Mouse (Mus musculus): ENCODE measurements around the gene Atp6v1b1. TPM values are rescaled to one million over a fixed set of nuclear protein-coding genes. Genes with fewer than 3 reads are reported as not detected.
"Not testable (repeated sequence)": the region's sequence is repeated elsewhere in the genome, so short reads cannot be mapped to it uniquely, and the experiment has no call there.

Atp6v1b1 gene
- polyA plus RNA-seq, 1 experiment from 2014 or later: not detected

DNA sequence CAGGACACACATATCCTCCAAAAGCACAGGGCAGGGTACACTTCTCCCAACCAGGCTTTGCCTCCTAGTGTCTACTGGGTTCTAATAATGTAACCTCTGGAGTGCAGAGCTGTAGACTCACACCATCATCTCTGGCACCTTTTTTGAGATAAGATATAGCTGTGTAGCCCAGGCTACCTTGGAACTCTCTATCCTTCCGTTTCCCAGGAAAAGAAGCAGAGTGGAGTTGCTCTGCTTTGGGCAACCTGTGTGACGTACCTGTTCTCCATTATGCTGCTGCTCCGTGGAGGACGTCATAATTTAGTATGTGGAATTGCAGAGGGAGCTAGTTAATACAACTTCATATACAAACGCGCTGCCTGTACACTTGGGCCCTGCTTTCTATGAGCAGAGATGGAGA lies 19.6 kb downstream of the Atp6v1b1 start, which contains the start of gene Ankrd53:
TSS of gene Ankrd53 (plus strand) at position 301 of the 400 bp plus-strand sequence.
- no peak for ATAC-seq (ENCODE audit: low FRiP score, low read depth)
- peak within 1 kb of the TSS; percentile 70 for H3K4me2 ChIP-seq (replicated peaks)
- peaks cover 73% of the 10 kb centered on the region for H3K27me3 ChIP-seq
- H3K9ac ChIP-seq: peak within 1 kb of the TSS; percentile 40; the same call in 1 of the 2 replicates
- WGBS: 23% methylated on average over 6 of the region's 6 CpGs
- peak within 1 kb of the TSS; percentile 41 for H3K4me3 ChIP-seq
- H3K9me3 ChIP-seq: no peaks in the 10 kb centered on the region
- no peak within 1 kb of the TSS for H3K27ac ChIP-seq
- no peaks in the 10 kb centered on the region for H3K36me3 ChIP-seq
- peaks cover 14% of the 10 kb centered on the region for H3K4me1 ChIP-seq

DNA sequence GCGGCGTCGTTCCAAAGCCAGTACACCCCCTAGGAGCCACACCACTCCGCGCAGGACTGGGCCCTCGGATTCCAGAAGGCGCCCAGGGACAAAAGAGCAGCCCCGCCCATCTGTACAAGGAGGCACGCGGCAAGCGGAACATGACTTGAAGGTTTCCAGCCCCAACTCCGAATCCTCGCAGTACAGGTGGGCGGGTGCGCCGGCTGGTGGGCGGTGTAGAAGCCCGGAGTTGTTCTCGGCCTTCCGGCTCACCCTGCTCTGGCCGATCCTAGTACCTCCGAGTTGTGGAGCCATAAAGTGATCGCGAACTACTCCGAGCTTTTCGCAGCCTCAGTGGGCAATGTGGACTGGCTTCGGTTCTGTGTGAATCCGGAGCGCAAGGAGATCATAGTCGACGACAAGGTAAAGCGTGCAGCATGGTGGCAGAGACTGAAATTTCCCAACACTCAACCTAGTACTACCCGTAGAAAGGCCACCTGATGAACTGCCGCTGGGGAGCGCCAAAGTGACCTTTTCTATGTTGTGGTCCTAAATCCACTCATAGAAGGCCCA lies 20.2 kb downstream of the Atp6v1b1 start:
- Histone ChIP-seq H3K36me3 (peaks cover 2% of the 10 kb centered on the region; the same call in 1 of the 2 replicates), H3K27ac (no peak overlapping the region), H3K9me3 (no peaks in the 10 kb centered on the region), H3K9ac (peak overlapping the region; percentile 40; the same call in 1 of the 2 replicates), H3K27me3 (peaks cover 67% of the 10 kb centered on the region), H3K4me2 (replicated peaks) (peak overlapping the region; percentile 70), H3K4me1 (peaks cover 13% of the 10 kb centered on the region), H3K4me3 (peak overlapping the region; percentile 41)
- ATAC-seq (ENCODE audit: low FRiP score, low read depth): peak; percentile 79
- 1% methylated on average over 35 of the region's 35 CpGs for WGBS

DNA sequence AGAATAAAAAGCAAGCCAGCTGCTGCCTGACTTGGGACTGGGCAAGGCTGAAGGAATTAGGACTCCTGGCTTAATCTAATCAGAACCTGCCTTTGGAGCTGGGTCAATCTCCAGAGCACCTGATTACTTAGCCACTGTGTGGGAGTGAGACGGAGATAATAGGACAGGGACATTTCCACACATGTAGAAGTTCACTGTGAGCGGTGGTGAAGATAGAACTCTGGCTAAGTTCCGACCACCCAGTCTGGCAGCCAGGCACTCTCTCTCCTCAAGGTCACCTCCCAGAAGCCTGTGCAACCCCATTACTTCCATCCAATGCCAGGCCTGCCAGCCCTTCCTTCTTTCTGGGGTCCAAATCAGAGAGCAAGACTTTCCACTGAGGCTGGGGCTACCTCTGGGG lies 24.2 kb downstream of the Atp6v1b1 start:
- ATAC-seq (ENCODE audit: low FRiP score, low read depth): no peak
- no peak overlapping the region for H3K9ac ChIP-seq
- 87% methylated on average over 3 of the region's 3 CpGs for whole genome bisulfite sequencing
- H3K9me3 ChIP-seq: no peaks in the 10 kb centered on the region
- H3K27me3 ChIP-seq: peaks cover 33% of the 10 kb centered on the region
- H3K36me3 ChIP-seq: peaks cover 39% of the 10 kb centered on the region
- peaks cover 9% of the 10 kb centered on the region for H3K4me1 ChIP-seq
- H3K4me3 ChIP-seq: no peak overlapping the region
- H3K27ac ChIP-seq: no peak overlapping the region
- H3K4me2 ChIP-seq (replicated peaks): no peak overlapping the region

- no peak overlapping the region for H3K4me2 ChIP-seq (replicated peaks)
- H3K9me3 ChIP-seq: no peaks in the 10 kb centered on the region
- H3K4me3 ChIP-seq: no peak overlapping the region
- H3K27ac ChIP-seq: no peak overlapping the region
- no peak for ATAC-seq (ENCODE audit: low FRiP score, low read depth)
- H3K27me3 ChIP-seq: peaks cover 18% of the 10 kb centered on the region
- 82% methylated on average over 5 of the region's 5 CpGs for WGBS
- no peak overlapping the region for H3K9ac ChIP-seq
- peaks cover 54% of the 10 kb centered on the region for H3K36me3 ChIP-seq
- peaks cover 2% of the 10 kb centered on the region; the same call in 1 of the 2 replicates for H3K4me1 ChIP-seq
Measured at GRCm38 (mm10) chr6:83768485-83768884, 25.7 kb downstream of the Atp6v1b1 start.

DNA sequence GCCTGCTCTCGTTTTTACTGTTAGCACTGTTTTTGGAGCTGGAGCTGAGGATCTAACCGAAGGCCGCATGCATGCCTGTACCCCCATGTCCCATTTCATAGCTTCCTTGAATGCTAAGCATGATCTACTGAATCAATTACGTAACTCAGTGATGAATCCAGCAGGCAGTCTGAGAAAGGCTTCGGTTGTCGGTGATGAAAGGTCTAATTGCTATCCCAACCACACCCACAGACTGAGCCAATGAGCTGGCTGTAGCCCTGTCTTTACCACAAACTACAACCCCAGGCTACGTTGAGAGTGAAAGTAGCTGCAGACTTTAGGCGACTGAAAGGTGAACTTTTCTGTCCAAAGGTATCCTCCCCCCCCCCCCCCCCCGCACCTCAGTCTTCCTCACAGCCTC lies 31.3 kb downstream of the Atp6v1b1 start:
- Histone ChIP-seq H3K36me3 (peaks cover 44% of the 10 kb centered on the region), H3K27ac (no peak overlapping the region), H3K4me3 (peak overlapping the region; percentile 94), H3K4me2 (replicated peaks) (peak overlapping the region; percentile 88), H3K9ac (peak overlapping the region; percentile 97; the same call in 1 of the 2 replicates), H3K9me3 (no peaks in the 10 kb centered on the region), H3K27me3 (no peaks in the 10 kb centered on the region), H3K4me1 (peaks cover 18% of the 10 kb centered on the region)
- 56% methylated on average over 8 of the region's 9 CpGs for WGBS
- ATAC-seq (ENCODE audit: low FRiP score, low read depth): no peak

- peak overlapping the region; percentile 88 for H3K4me2 ChIP-seq (replicated peaks)
- peak overlapping the region; percentile 94 for H3K4me3 ChIP-seq
- H3K27me3 ChIP-seq: no peaks in the 10 kb centered on the region
- H3K27ac ChIP-seq: peak overlapping the region; percentile 80; the same call in 1 of the 2 replicates
- 1% methylated on average over 14 of the region's 14 CpGs for WGBS
- no peaks in the 10 kb centered on the region for H3K9me3 ChIP-seq
- peaks cover 18% of the 10 kb centered on the region for H3K4me1 ChIP-seq
- peak overlapping the region; percentile 97 for H3K9ac ChIP-seq
- peaks cover 35% of the 10 kb centered on the region for H3K36me3 ChIP-seq
- ATAC-seq (ENCODE audit: low FRiP score, low read depth): no peak
Measured at GRCm38 (mm10) chr6:83774781-83775563, 32.2 kb downstream of the Atp6v1b1 start.

DNA sequence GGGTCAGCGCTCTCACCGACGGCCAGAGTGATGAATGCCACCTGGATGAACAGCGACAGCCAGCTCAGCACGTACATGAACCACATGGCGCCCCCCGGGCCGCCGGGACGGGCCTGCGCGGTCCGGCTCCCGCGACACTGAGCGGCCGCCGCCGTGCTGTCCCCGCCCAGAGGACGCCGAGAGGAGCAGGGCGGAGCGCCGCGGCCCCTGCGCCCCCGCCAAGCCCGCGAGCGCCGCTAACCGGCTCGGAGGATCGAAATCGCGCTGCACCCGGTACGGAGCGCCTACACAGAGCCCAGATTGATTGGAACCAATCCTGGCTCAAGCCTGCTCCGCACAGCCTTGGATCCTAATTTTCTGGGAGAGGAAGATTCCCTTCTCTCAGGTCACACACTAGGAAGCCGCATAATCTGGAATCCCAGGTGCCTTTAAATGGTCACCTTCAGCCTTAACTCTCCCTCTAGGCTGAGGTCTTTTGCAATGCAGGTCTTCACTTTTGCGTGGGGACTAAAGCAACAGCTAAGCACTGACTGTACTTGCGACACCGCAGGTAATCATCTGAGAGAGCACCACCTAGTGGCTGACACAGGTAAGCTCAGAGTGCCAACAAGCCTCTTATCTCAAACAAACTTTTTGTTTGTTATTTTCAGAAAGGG lies 33.0 kb downstream of the Atp6v1b1 start, which contains the start of gene Tex261:
TSS of gene Tex261 (minus strand) at position 176 of the 656 bp plus-strand sequence.
- Histone ChIP-seq H3K4me2 (replicated peaks) (peak within 1 kb of the TSS; percentile 88), H3K9me3 (no peaks in the 10 kb centered on the region), H3K9ac (peak within 1 kb of the TSS; percentile 97), H3K36me3 (peaks cover 29% of the 10 kb centered on the region), H3K27ac (peak within 1 kb of the TSS; percentile 80; the same call in 1 of the 2 replicates), H3K27me3 (no peaks in the 10 kb centered on the region), H3K4me1 (peaks cover 18% of the 10 kb centered on the region), H3K4me3 (peak within 1 kb of the TSS; percentile 94)
- peak; percentile 96 for ATAC-seq (ENCODE audit: low FRiP score, low read depth)
- WGBS: 2% methylated on average over 44 of the region's 45 CpGs

DNA sequence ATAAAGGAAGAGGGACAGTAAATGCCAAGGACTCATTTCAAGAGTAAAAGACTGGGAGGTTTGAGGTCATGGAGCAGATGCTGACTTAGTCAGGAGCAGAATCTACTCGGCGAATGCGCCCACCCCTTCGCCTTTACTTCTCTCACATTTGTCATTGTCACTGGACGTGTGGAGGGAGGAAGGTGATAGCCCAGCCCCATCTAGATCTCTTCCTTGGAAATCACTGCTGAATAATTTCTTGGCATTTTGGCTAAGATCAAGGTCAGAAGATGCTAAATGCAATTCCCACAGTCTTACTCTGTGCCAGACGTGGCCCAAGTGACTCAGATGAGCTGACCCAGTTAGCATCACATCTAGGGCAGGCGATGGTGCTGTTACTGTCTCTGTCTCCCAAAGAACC lies 35.5 kb downstream of the Atp6v1b1 start:
- Histone ChIP-seq H3K27me3 (no peaks in the 10 kb centered on the region), H3K4me1 (peaks cover 17% of the 10 kb centered on the region), H3K4me3 (no peak overlapping the region), H3K27ac (no peak overlapping the region), H3K4me2 (replicated peaks) (no peak overlapping the region), H3K9me3 (no peaks in the 10 kb centered on the region), H3K36me3 (peaks cover 4% of the 10 kb centered on the region), H3K9ac (no peak overlapping the region)
- WGBS: 76% methylated on average over 7 of the region's 7 CpGs
- no peak for ATAC-seq (ENCODE audit: low FRiP score, low read depth)

GRCm38 (mm10) chr6:83779026-83779425 lies 36.2 kb downstream of the Atp6v1b1 start:
- H3K4me1 ChIP-seq: peaks cover 10% of the 10 kb centered on the region
- no peak overlapping the region for H3K9ac ChIP-seq
- H3K27me3 ChIP-seq: no peaks in the 10 kb centered on the region
- no peak overlapping the region for H3K4me2 ChIP-seq (replicated peaks)
- ATAC-seq (ENCODE audit: low FRiP score, low read depth): no peak
- 7% methylated on average over 5 of the region's 5 CpGs for WGBS
- H3K4me3 ChIP-seq: no peak overlapping the region
- H3K9me3 ChIP-seq: no peaks in the 10 kb centered on the region
- H3K36me3 ChIP-seq: no peaks in the 10 kb centered on the region
- H3K27ac ChIP-seq: no peak overlapping the region

GRCm38 (mm10) chr6:83786426-83786825 lies 43.6 kb downstream of the Atp6v1b1 start:
- H3K4me2 ChIP-seq (replicated peaks): no peak overlapping the region
- H3K36me3 ChIP-seq: no peaks in the 10 kb centered on the region
- no peaks in the 10 kb centered on the region for H3K27me3 ChIP-seq
- no peak for ATAC-seq (ENCODE audit: low FRiP score, low read depth)
- no peaks in the 10 kb centered on the region for H3K4me1 ChIP-seq
- no peak overlapping the region for H3K4me3 ChIP-seq
- 79% methylated on average over 3 of the region's 3 CpGs for WGBS
- no peaks in the 10 kb centered on the region for H3K9me3 ChIP-seq
- H3K9ac ChIP-seq: no peak overlapping the region
- no peak overlapping the region for H3K27ac ChIP-seq

DNA sequence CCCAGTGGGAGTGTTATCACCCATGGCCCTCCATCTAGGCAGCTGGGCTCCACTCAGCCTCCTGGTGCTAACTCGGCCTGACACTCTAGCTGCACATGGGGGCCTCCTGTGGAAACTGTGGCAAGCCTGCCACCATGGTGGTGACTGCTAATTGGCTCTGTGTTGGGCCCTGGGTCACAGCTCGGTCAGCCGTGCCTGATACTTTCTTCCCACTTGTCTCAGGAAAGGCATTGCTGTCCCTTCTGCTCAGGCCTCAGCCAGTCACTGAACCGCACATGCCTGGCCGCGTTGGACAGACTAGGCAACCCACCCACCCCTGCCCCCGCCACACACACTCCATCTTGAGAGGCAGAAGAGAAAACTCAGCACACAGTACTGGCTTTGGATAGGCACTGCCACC lies 45.8 kb downstream of the Atp6v1b1 start:
- H3K9me3 ChIP-seq: no peaks in the 10 kb centered on the region
- no peak for ATAC-seq (ENCODE audit: low FRiP score, low read depth)
- no peak overlapping the region for H3K27ac ChIP-seq
- H3K4me2 ChIP-seq (replicated peaks): no peak overlapping the region
- WGBS: 79% methylated on average over 7 of the region's 7 CpGs
- H3K9ac ChIP-seq: no peak overlapping the region
- H3K4me1 ChIP-seq: no peaks in the 10 kb centered on the region
- H3K4me3 ChIP-seq: no peak overlapping the region
- H3K36me3 ChIP-seq: no peaks in the 10 kb centered on the region
- H3K27me3 ChIP-seq: no peaks in the 10 kb centered on the region

DNA sequence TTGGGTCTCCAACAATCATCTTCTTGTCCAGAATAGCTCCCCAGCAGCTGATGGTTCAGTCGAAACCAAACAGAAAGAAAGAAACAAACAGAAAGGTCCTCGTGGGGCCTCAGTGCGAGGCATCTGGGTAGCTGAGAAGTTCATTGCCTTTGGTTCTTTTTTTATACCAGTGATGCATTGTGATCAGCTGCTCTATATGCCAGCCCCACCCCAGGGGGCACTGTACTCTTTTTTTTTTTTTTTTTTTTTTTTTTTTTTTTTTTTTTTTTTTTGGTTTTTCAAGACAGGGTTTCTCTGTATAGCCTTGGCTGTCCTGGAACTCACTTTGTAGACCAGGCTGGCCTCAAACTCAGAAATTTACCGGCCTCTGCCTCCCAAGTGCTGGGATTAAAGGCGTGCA lies 47.7 kb downstream of the Atp6v1b1 start:
- WGBS: 80% methylated on average over 5 of the region's 5 CpGs
- H3K4me3 ChIP-seq; H3K27ac ChIP-seq; H3K27me3 ChIP-seq; H3K9me3 ChIP-seq; H3K36me3 ChIP-seq; H3K9ac ChIP-seq; ATAC-seq (ENCODE audit: low FRiP score, low read depth); H3K4me2 ChIP-seq (replicated peaks); H3K4me1 ChIP-seq: not testable (repeated sequence)
